Mouse (Mus musculus): ENCODE data around the gene Scaf8. TPM values are rescaled to one million over a fixed set of nuclear protein-coding genes. Genes with fewer than 3 reads are reported as not detected.

The Scaf8 gene
- polyA plus RNA-seq, 1 experiment from 2014 or later = 19.3 TPM

GRCm38 (mm10) chr17:3224383-3225106, 109.8 kb downstream of the Scaf8 start:
- H3K27me3 ChIP-seq (ENCODE audit: control insufficient read depth, insufficient read depth, low read length) = no peaks in the 10 kb centered on the region
- no peak overlapping the region for H3K4me2 ChIP-seq (replicated peaks)
- H3K9me3 ChIP-seq (ENCODE audit: control insufficient read depth, low read length) = no peaks in the 10 kb centered on the region
- no peak overlapping the region for H3K9ac ChIP-seq
- H3K27ac ChIP-seq = no peak overlapping the region
- no peaks in the 10 kb centered on the region for H3K36me3 ChIP-seq (replicated peaks; ENCODE audit: control insufficient read depth, insufficient read depth)
- WGBS = 68% methylated on average over 4 of the region's 4 CpGs
- DNase-seq (ENCODE audit: low spot score) = peak; percentile 90
- H3K4me1 ChIP-seq (replicated peaks; ENCODE audit: control insufficient read depth, insufficient read depth, low read length) = no peaks in the 10 kb centered on the region
- ATAC-seq (ENCODE audit: low FRiP score) = peak; percentile 68; the same call in 1 of the 2 replicates
- H3K4me3 ChIP-seq (replicated peaks; ENCODE audit: low read length) = no peak overlapping the region

GRCm38 (mm10) chr17:3230231-3231000, 115.6 kb downstream of the Scaf8 start:
- H3K27me3 ChIP-seq (ENCODE audit: control insufficient read depth, insufficient read depth, low read length) = no peaks in the 10 kb centered on the region
- H3K4me3 ChIP-seq (replicated peaks; ENCODE audit: low read length) = no peak overlapping the region
- peak; percentile 84 for DNase-seq (ENCODE audit: low spot score)
- 0 out of 2 replicates have a peak overlapping the region, but pooled peaks have one; percentile 39 for H3K27ac ChIP-seq
- H3K9ac ChIP-seq = no peak overlapping the region
- peak; percentile 83 for ATAC-seq (ENCODE audit: low FRiP score)
- H3K9me3 ChIP-seq (ENCODE audit: control insufficient read depth, low read length) = no peaks in the 10 kb centered on the region
- no peak overlapping the region for H3K4me2 ChIP-seq (replicated peaks)
- H3K4me1 ChIP-seq (replicated peaks; ENCODE audit: control insufficient read depth, insufficient read depth, low read length) = no peaks in the 10 kb centered on the region
- 73% methylated on average over 17 of the region's 17 CpGs for WGBS
- H3K36me3 ChIP-seq (replicated peaks; ENCODE audit: control insufficient read depth, insufficient read depth) = no peaks in the 10 kb centered on the region; the same call in 1 of the 2 replicates

- DNase-seq (ENCODE audit: low spot score) (no peak), ATAC-seq (ENCODE audit: low FRiP score) (no peak)
- no peak overlapping the region for H3K9ac ChIP-seq
- no peak overlapping the region for H3K4me2 ChIP-seq (replicated peaks)
- H3K36me3 ChIP-seq (replicated peaks; ENCODE audit: control insufficient read depth, insufficient read depth) = no peaks in the 10 kb centered on the region; the same call in 1 of the 2 replicates
- no peak overlapping the region for H3K4me3 ChIP-seq (replicated peaks; ENCODE audit: low read length)
- H3K4me1 ChIP-seq (replicated peaks; ENCODE audit: control insufficient read depth, insufficient read depth, low read length) = no peaks in the 10 kb centered on the region
- H3K27me3 ChIP-seq (ENCODE audit: control insufficient read depth, insufficient read depth, low read length) = no peaks in the 10 kb centered on the region
- H3K27ac ChIP-seq = no peak overlapping the region
- WGBS = 85% methylated on average over 5 of the region's 5 CpGs
- no peaks in the 10 kb centered on the region for H3K9me3 ChIP-seq (ENCODE audit: control insufficient read depth, low read length)
Measured at GRCm38 (mm10) chr17:3232626-3233025, 117.9 kb downstream of the Scaf8 start.

- Histone ChIP-seq H3K36me3 (replicated peaks; ENCODE audit: control insufficient read depth, insufficient read depth) (0 out of 2 replicates have a peak, but pooled peaks cover 3% of the 10 kb centered on the region), H3K4me1 (replicated peaks; ENCODE audit: control insufficient read depth, insufficient read depth, low read length) (peaks cover 37% of the 10 kb centered on the region), H3K4me2 (replicated peaks) (no peak overlapping the region), H3K9ac (no peak overlapping the region), H3K4me3 (replicated peaks; ENCODE audit: low read length) (no peak overlapping the region), H3K27ac (no peak overlapping the region), H3K9me3 (ENCODE audit: control insufficient read depth, low read length) (no peaks in the 10 kb centered on the region), H3K27me3 (ENCODE audit: control insufficient read depth, insufficient read depth, low read length) (no peaks in the 10 kb centered on the region)
- DNase-seq (ENCODE audit: low spot score) (no peak), ATAC-seq (ENCODE audit: low FRiP score) (no peak)
- 88% methylated on average over 3 of the region's 3 CpGs for WGBS
Measured at GRCm38 (mm10) chr17:3243672-3244071, 128.9 kb downstream of the Scaf8 start.

GRCm38 (mm10) chr17:3244881-3245739, 130.3 kb downstream of the Scaf8 start:
- Histone ChIP-seq H3K4me2 (replicated peaks) (no peak overlapping the region), H3K36me3 (replicated peaks; ENCODE audit: control insufficient read depth, insufficient read depth) (0 out of 2 replicates have a peak, but pooled peaks cover 3% of the 10 kb centered on the region), H3K9ac (no peak overlapping the region), H3K27ac (peak overlapping the region; percentile 63), H3K4me1 (replicated peaks; ENCODE audit: control insufficient read depth, insufficient read depth, low read length) (peaks cover 47% of the 10 kb centered on the region), H3K9me3 (ENCODE audit: control insufficient read depth, low read length) (no peaks in the 10 kb centered on the region), H3K27me3 (ENCODE audit: control insufficient read depth, insufficient read depth, low read length) (no peaks in the 10 kb centered on the region), H3K4me3 (replicated peaks; ENCODE audit: low read length) (no peak overlapping the region)
- DNase-seq (ENCODE audit: low spot score) = peak; percentile 45
- 55% methylated on average over 8 of the region's 8 CpGs for WGBS
- ATAC-seq (ENCODE audit: low FRiP score) = no peak; the same call in 1 of the 2 replicates

- no peak overlapping the region for H3K9ac ChIP-seq
- no peak overlapping the region for H3K4me2 ChIP-seq (replicated peaks)
- H3K27me3 ChIP-seq (ENCODE audit: control insufficient read depth, insufficient read depth, low read length) = no peaks in the 10 kb centered on the region
- peak overlapping the region; percentile 59 for H3K27ac ChIP-seq
- no peak overlapping the region for H3K4me3 ChIP-seq (replicated peaks; ENCODE audit: low read length)
- ATAC-seq (ENCODE audit: low FRiP score) (peak; percentile 81), DNase-seq (ENCODE audit: low spot score) (peak; percentile 45)
- H3K36me3 ChIP-seq (replicated peaks; ENCODE audit: control insufficient read depth, insufficient read depth) = 0 out of 2 replicates have a peak, but pooled peaks cover 3% of the 10 kb centered on the region
- no peaks in the 10 kb centered on the region for H3K9me3 ChIP-seq (ENCODE audit: control insufficient read depth, low read length)
- peaks cover 57% of the 10 kb centered on the region for H3K4me1 ChIP-seq (replicated peaks; ENCODE audit: control insufficient read depth, insufficient read depth, low read length)
- WGBS = 23% methylated on average over 7 of the region's 7 CpGs
Measured at GRCm38 (mm10) chr17:3246665-3247370, 132.0 kb downstream of the Scaf8 start.

Other genes with a start within 250 kb of the Scaf8 start
- 5.2 and 6.3 TPM in 2 replicates for gene Tiam2, start 211.6 kb downstream of the Scaf8 start, polyA plus RNA-seq (2014; fragmentation: Nextera tagmentation; extraction: Ambion mirVana)

All from hindbrain, embryonic 14.5 days (tissue).